Mouse (Mus musculus): ENCODE measurements around the gene Adra1b. TPM values are rescaled to one million over a fixed set of nuclear protein-coding genes. Genes with fewer than 3 reads are reported as not detected.

The Adra1b gene
- total and polyA plus RNA-seq, 3 experiments, result not detected

DNA sequence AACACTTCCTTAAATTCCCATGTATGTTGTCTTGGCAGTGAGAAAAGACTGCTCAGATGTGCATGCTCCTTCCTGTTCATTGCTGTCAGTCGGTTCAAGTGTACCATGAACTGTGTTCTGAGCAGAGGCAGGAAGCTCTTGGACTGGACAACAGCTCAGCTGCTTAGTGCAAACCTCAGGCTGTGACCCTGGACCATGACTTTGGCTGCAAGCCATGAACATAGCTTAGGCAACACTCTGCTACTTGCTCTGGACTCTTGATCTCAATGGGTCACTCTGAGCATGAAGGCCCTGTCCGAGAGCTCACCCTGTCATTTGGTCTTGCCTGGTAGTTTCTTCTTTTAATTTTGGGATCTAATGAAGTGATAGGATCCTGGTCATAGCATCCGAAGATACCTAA lies 9.6 kb downstream of the Adra1b start:
- DNase-seq (ENCODE audit: low read depth, low spot score), result no peak
- H3K27ac ChIP-seq (ENCODE audit: control insufficient read depth, low read depth, low read length), result no peak overlapping the region
- TF ChIP-seq KAT2A (conservative IDR thresholded peaks at IDR 0.05; ENCODE audit: low read depth, low read length) (no peak), BHLHE40 (IDR thresholded peaks at IDR 0.05; ENCODE audit: borderline replicate concordance, low read depth, low read length) (no peak), ZMIZ1 (IDR thresholded peaks at IDR 0.05; ENCODE audit: low read depth, low read length) (no peak), SMC3 (IDR thresholded peaks at IDR 0.05; ENCODE audit: low read depth, low read length) (no peak), SIN3A (IDR thresholded peaks at IDR 0.05; ENCODE audit: low read length) (no peak), GATA1 (IDR thresholded peaks at IDR 0.05; ENCODE audit: low read depth, low read length) (no peak), NELFE (IDR thresholded peaks at IDR 0.05; ENCODE audit: low read depth, low read length) (no peak), RCOR1 (IDR thresholded peaks at IDR 0.05; ENCODE audit: low read depth, low read length) (no peak), MAX (IDR thresholded peaks at IDR 0.05; ENCODE audit: low read length) (no peak), MEF2A (IDR thresholded peaks at IDR 0.05; ENCODE audit: extremely low read depth, insufficient replicate concordance, low read depth, low read length, poor library complexity, severe bottlenecking) (no peak), MYC (IDR thresholded peaks at IDR 0.05; ENCODE audit: low read depth, low read length) (no peak), ETS1 (IDR thresholded peaks at IDR 0.05; ENCODE audit: low read depth, low read length) (no peak), USF1 (IDR thresholded peaks at IDR 0.05; ENCODE audit: low read depth, low read length) (no peak)
- H3K4me3 ChIP-seq (ENCODE audit: control insufficient read depth in 1 of 2, insufficient read depth in 1 of 2, low read depth in 2 of 2, low read length in 2 of 2), result no peak overlapping the region
- no peaks in the 10 kb centered on the region for H3K27me3 ChIP-seq (ENCODE audit: control insufficient read depth in 1 of 2, insufficient read depth in 2 of 2, low read length in 2 of 2)
- no peaks in the 10 kb centered on the region for H3K9me3 ChIP-seq (replicated peaks; ENCODE audit: insufficient read depth, low read length)
- no peak overlapping the region for H3K9ac ChIP-seq (ENCODE audit: control insufficient read depth, low read depth, low read length, poor library complexity, severe bottlenecking)
- no peaks in the 10 kb centered on the region for H3K79me2 ChIP-seq (ENCODE audit: control insufficient read depth, insufficient read depth, low read length, poor library complexity)
- H3K4me1 ChIP-seq (ENCODE audit: control insufficient read depth in 1 of 2, insufficient read depth in 2 of 2, low read length in 2 of 2), result no peaks in the 10 kb centered on the region
- H3K36me3 ChIP-seq (ENCODE audit: control insufficient read depth in 1 of 2, insufficient read depth in 2 of 2, low read length in 2 of 2), result no peaks in the 10 kb centered on the region

DNA sequence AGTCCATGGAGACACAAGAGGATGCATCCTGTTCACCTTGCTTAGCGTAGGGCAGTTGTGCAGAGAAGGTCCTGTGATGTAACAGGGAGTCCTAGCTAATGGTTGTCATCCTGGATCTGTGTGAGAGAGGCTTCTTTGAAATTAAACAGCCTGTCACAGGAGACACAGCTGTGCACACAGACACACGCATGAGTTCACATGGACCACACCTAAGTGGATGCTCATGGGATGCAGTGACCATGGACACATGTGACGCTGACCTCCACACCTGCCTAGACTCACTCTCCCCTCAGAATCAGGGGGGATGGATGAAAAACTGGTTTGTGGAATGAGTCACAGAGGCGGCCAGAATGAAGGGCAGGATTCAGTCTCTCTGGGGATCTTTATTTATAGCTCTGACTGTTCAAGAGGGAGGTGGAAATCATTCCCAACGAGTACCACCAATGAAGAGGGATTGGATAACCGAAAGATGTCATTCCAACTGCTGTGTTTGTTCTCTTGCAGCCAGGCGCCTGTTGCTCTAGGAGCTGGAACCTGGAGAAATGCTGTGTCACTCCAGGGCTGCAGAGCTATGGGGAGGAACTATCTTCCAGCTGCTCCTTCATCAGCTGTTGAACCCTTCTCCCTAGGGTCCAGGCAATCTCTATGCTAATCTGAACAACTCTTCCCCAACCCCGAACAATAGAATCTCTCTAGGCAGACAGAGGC lies 11.6 kb downstream of the Adra1b start:
- Histone ChIP-seq H3K9ac (ENCODE audit: control insufficient read depth, low read depth, low read length, poor library complexity, severe bottlenecking) (no peak overlapping the region), H3K27me3 (ENCODE audit: control insufficient read depth in 1 of 2, insufficient read depth in 2 of 2, low read length in 2 of 2) (no peaks in the 10 kb centered on the region), H3K4me3 (ENCODE audit: control insufficient read depth in 1 of 2, insufficient read depth in 1 of 2, low read depth in 2 of 2, low read length in 2 of 2) (no peak overlapping the region), H3K36me3 (ENCODE audit: control insufficient read depth in 1 of 2, insufficient read depth in 2 of 2, low read length in 2 of 2) (no peaks in the 10 kb centered on the region), H3K27ac (ENCODE audit: control insufficient read depth, low read depth, low read length) (no peak overlapping the region), H3K79me2 (ENCODE audit: control insufficient read depth, insufficient read depth, low read length, poor library complexity) (no peaks in the 10 kb centered on the region), H3K9me3 (replicated peaks; ENCODE audit: insufficient read depth, low read length) (no peaks in the 10 kb centered on the region), H3K4me1 (ENCODE audit: control insufficient read depth in 1 of 2, insufficient read depth in 2 of 2, low read length in 2 of 2) (no peaks in the 10 kb centered on the region)
- no peak for DNase-seq (ENCODE audit: low read depth, low spot score)
- no peak for TF ChIP-seq NRF1 (IDR thresholded peaks at IDR 0.05; ENCODE audit: insufficient read depth, low read depth, low read length, poor library complexity, severe bottlenecking)
- no peak for TF ChIP-seq GATA1 (IDR thresholded peaks at IDR 0.05; ENCODE audit: low read depth, low read length)
- TF ChIP-seq USF1 (IDR thresholded peaks at IDR 0.05; ENCODE audit: low read depth, low read length), result no peak
- TF ChIP-seq MXI1 (IDR thresholded peaks at IDR 0.05; ENCODE audit: low read depth, low read length), result no peak
- no peak for TF ChIP-seq SIN3A (IDR thresholded peaks at IDR 0.05; ENCODE audit: low read length)
- no peak for TF ChIP-seq RAD21 (IDR thresholded peaks at IDR 0.05; ENCODE audit: low read depth, low read length)
- no peak for TF ChIP-seq MYB (IDR thresholded peaks at IDR 0.05; ENCODE audit: low read depth, low read length)

Data from MEL (cell line).